ENCODE assay signal across 1 mouse cellular context in the genomic region with DNA sequence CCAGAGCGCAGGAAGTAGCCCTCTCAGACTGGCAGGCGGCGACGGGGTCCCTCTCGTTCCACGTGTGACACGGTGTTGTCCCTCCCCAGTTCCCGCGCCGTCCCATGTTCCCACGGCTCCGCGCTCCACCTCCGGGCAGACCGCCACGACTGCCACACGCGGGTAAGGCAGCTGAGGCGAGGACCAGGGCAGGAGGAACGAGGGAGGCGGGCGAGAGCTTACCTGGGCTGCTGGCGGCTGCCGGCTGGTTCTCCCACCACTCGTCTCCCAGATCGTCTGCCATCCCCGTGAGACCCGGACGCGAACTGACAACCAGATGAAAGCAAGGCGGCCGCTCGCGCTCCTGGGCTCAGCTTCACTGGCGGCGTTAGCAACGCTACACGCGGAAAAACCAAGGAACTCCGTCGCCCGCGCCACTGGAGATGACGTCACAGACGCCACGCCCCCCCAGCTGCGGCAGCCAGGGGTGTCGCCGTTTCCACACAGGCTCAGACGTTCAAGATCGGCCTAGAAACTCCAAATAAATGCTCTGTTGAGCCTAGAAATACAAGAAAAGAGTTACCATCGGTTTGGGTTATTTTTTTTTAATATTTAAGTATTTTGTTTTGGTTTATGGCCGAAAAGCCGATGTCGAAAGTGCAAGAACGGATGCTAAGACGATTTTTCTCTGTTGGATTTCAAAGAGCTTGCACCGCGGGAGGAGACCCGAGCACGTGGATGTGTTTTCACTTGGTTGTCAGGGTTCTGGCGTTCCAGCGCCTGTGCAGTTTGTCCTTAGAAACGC.
TF ChIP-seq lines count a peak whose summit lies in the region.

Cmss1 (minus strand) TSS at position 421 of the 784 bp plus-strand sequence.

TF ChIP-seq in MEL, 35 proteins besides CTCF, POLR2A, EP300 and RAD21 (continued from another document):
- TF ChIP-seq MAFK (IDR thresholded peaks at IDR 0.05; ENCODE audit: borderline replicate concordance, low read depth, low read length): no peak
- TF ChIP-seq MYC (IDR thresholded peaks at IDR 0.05; ENCODE audit: low read depth, low read length): peak; percentile 99
- peak; percentile 95 for TF ChIP-seq HCFC1 (IDR thresholded peaks at IDR 0.05; ENCODE audit: low read depth, low read length)
- TF ChIP-seq TBP (IDR thresholded peaks at IDR 0.05; ENCODE audit: low read depth, low read length): peak; percentile 63; the same call in 1 of the 2 replicates
- TF ChIP-seq MEF2A (IDR thresholded peaks at IDR 0.05; ENCODE audit: extremely low read depth, insufficient replicate concordance, low read depth, low read length, poor library complexity, severe bottlenecking): no peak
- peak; percentile 93 for TF ChIP-seq BHLHE40 (IDR thresholded peaks at IDR 0.05; ENCODE audit: borderline replicate concordance, low read depth, low read length)
- TF ChIP-seq CHD2 (IDR thresholded peaks at IDR 0.05; ENCODE audit: low read length): peak; percentile 58
- TF ChIP-seq POLR2AphosphoS5 (IDR thresholded peaks at IDR 0.05; ENCODE audit: borderline replicate concordance, low read depth, low read length): no peak
- TF ChIP-seq TCF12 (IDR thresholded peaks at IDR 0.05; ENCODE audit: low read depth, low read length): 0 out of 2 replicates have a peak, but pooled peaks have one; percentile 5
- TF ChIP-seq POLR2AphosphoS2 (IDR thresholded peaks at IDR 0.05; ENCODE audit: low read length): peak; percentile 29; the same call in 1 of the 2 replicates
